ENCODE assay signal across 18 mouse cellular contexts in the genomic region with DNA sequence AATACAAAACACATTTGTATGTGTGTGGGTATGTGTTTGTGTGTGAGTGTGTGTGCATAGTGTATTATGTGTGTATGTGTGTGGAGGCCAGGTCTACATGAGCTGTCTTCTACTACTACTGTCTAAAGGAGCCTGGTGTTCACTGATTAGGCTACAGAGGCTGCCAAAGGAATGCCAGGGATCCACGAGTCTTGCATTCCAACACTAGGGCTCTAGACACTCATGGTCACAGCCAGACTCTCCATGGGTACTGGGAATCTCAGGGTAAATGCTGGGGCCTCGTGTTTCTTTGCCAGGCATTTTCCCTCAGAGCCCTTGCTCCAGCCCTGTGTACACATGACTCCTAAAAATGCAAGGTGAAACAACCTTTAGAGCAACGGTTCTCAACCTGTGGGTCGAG.
"Had no signal": no experiment of that assay in that cellular context is flagged by ENCODE, and none has a peak within 500 bp of the region (broad histone marks: within the 10 kb centered on the region; RNA-seq: fewer than 3 reads in every experiment).

No protein-coding gene starts in this region.

- H3K4me1 ChIP-seq: stomach, embryonic 15.5 days had no signal

- ATAC-seq: midbrain, embryonic 16.5 days had no signal

- H3K4me2 ChIP-seq: kidney, embryonic 15.5 days; liver, embryonic 13.5 days; midbrain, embryonic 12.5 days; neural tube, embryonic 13.5 days; stomach, embryonic 15.5 days had no signal

- H3K9me3 ChIP-seq: kidney, embryonic 15.5 days; liver, embryonic 13.5 days; midbrain, embryonic 12.5 days; neural tube, embryonic 13.5 days; stomach, embryonic 15.5 days had no signal

- H3K27me3 ChIP-seq: kidney, embryonic 15.5 days; liver, embryonic 13.5 days; midbrain, embryonic 12.5 days; neural tube, embryonic 13.5 days; stomach, embryonic 15.5 days had no signal

- DNase-seq: kidney, postnatal 10 days; kidney, postnatal 36 days; layer of hippocampus, postnatal 36 days; liver, embryonic 13.5 days; lung, adult 2 months; lung, postnatal 14 days; lung, postnatal 4 days; retina, postnatal 1 day; right cerebral cortex, postnatal 25 days; spleen, adult 18-20 months; thymus, postnatal 25 days had no signal

- H3K27ac ChIP-seq: kidney, embryonic 15.5 days; left cerebral cortex, adult 2 months; liver, embryonic 13.5 days; midbrain, embryonic 12.5 days; neural tube, embryonic 13.5 days; stomach, embryonic 15.5 days had no signal

- H3K36me3 ChIP-seq: kidney, embryonic 15.5 days; liver, embryonic 13.5 days; midbrain, embryonic 12.5 days; neural tube, embryonic 13.5 days; stomach, embryonic 15.5 days had no signal

- H3K4me3 ChIP-seq: kidney, embryonic 15.5 days; left cerebral cortex, adult 2 months; liver, embryonic 13.5 days; midbrain, embryonic 12.5 days; myocyte; neural tube, embryonic 13.5 days; stomach, embryonic 15.5 days had no signal

- H3K9ac ChIP-seq: kidney, embryonic 15.5 days; liver, embryonic 13.5 days; midbrain, embryonic 12.5 days; neural tube, embryonic 13.5 days; stomach, embryonic 15.5 days had no signal
